Mouse (Mus musculus) ES-E14 (cell line): ENCODE data around the gene Zbtb20.

Source experiments
- CHD2 ChIP-seq: IDR thresholded peaks from 2 replicates; pipeline ENCODE4 v1.6.1; 2014; ENCODE audit warnings: mild to moderate bottlenecking, low read depth, low read length, inconsistent platforms
- ZC3H11A ChIP-seq: IDR thresholded peaks from 2 replicates; pipeline ENCODE4 v1.6.1; 2012; ENCODE audit warnings: low read depth, mild to moderate bottlenecking, inconsistent platforms, low read length, borderline replicate concordance

DNA sequence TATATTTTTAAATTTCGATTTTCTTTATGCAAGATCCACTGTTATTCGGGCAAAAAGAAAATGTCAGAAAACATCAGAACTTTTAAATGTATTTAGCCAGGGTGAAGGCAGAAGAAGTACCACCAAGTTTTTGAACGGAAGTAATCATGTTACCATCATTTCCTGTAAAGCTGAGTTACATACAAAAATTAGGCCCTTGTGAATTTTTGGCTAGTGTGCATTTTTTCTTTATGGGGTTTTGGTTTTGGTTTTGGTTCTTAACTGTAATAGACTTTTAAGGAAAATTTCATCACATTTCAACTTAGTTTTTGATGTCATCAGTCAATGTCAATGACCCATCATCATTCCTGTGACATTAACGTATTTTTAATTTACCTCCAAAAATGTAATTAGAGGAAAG, 514.7 kb downstream of the Zbtb20 start:
- no peak for TF ChIP-seq CHD2
- TF ChIP-seq ZC3H11A, result no peak
